Mouse (Mus musculus): ENCODE data around the gene Kif11.

The Kif11 gene

GRCm38 (mm10) chr19:37375755-37376615 is at the start of gene Kif11:
Gene Kif11 (plus strand): TSS chr19:37376403.
- DNase-seq (ENCODE audit: low read depth, low spot score) = peak; percentile 97

DNA sequence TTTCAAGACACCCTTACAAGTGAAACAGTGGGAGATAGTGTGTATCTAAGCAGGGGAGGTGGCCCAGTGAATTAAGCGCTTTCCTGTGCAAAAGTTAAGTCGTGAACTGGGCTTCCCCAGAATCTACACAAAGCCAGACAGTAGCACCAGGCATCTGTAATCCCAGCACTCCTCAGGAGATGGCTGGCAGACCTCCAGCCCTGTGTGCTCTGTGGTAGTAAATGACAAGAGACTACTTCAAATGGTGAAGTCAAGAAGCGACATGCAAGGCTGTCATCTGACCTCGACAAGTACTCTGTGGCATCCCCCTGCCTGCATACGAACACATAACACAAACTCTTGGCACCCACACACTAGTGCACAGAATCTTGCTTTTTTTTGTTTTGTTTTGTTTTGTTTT is 49.0 kb upstream of the Kif11 start:
- no peak for DNase-seq (ENCODE audit: low read depth, low spot score)

GRCm38 (mm10) chr19:37332726-37333125 is 43.5 kb upstream of the Kif11 start:
- DNase-seq (ENCODE audit: low read depth, low spot score) = no peak

DNA sequence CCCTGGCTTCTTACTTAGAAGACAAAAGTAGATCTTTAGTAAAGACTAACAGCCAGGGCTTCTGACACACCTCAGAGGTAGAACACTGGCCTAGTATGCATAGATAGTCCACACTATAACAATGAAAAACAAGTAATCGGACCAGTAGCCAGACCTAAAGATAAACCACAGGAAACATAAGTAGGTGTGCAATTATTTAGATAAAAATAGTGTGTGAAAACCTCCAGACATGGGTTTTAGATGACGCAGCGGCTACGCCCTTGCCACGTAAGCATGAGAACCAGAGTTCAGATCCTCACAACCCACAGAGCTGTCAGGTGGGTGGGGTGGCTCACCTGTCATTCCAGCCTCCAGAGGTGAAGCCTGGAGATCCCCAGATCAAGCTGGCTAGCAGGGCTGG is 42.8 kb upstream of the Kif11 start:
- no peak for DNase-seq (ENCODE audit: low read depth, low spot score)

- no peak for DNase-seq (ENCODE audit: low read depth, low spot score)
Measured at GRCm38 (mm10) chr19:37335392-37335791, 40.8 kb upstream of the Kif11 start.

GRCm38 (mm10) chr19:37337752-37338151 is 38.5 kb upstream of the Kif11 start, which contains the start of gene Ide:
Gene Ide (minus strand): TSS chr19:37337852.
- no peak for DNase-seq (ENCODE audit: low read depth, low spot score)

- DNase-seq (ENCODE audit: low read depth, low spot score) = no peak
Measured at GRCm38 (mm10) chr19:37340495-37340894, 35.7 kb upstream of the Kif11 start.

GRCm38 (mm10) chr19:37340931-37341330 is 35.3 kb upstream of the Kif11 start:
- DNase-seq (ENCODE audit: low read depth, low spot score) = peak; percentile 51

- no peak for DNase-seq (ENCODE audit: low read depth, low spot score)
Measured at GRCm38 (mm10) chr19:37343899-37344298, 32.3 kb upstream of the Kif11 start.

DNA sequence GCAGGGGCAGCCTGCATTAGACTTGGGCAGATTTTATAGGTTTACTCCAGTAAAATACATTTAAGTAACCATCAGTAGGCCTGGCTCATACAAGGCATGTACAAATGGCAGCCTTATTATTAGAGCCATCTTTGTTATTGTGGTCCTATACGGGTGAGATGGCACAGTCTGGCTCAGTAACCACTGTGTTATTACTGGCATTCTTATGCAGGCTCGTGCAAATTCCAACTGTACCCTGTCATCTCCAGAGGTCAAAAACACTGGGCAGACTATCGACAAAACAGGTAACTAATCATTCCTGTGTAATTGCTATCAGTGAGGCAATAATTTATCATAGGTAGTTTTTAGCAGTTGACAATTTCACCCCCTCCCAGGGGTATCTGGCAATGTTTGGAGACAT is 29.9 kb upstream of the Kif11 start:
- DNase-seq (ENCODE audit: low read depth, low spot score) = no peak

GRCm38 (mm10) chr19:37348331-37348730 is 27.9 kb upstream of the Kif11 start:
- no peak for DNase-seq (ENCODE audit: low read depth, low spot score)

DNA sequence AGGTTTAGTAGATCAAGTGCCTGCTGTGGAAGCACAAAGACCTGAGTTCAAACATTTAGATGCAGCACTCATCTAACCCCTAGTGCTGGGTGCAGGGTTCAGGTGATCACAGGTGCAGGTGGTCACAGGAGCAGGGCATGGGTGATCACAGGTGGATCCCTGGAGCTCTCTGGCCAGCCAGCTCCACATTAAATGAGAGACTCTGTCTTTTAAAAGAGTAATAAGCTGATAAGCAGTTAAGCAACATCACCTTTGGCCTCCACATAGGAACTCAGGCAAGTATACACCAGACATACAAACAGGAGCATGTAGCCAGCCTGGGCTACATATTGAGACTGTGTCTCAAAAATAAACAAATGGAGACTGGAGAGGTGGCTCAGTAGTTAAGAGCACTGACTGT is 27.3 kb upstream of the Kif11 start:
- DNase-seq (ENCODE audit: low read depth, low spot score) = no peak

- DNase-seq (ENCODE audit: low read depth, low spot score) = no peak
Measured at GRCm38 (mm10) chr19:37352756-37353155, 23.4 kb upstream of the Kif11 start.

- DNase-seq (ENCODE audit: low read depth, low spot score) = no peak
Measured at GRCm38 (mm10) chr19:37353331-37353730, 22.9 kb upstream of the Kif11 start.

GRCm38 (mm10) chr19:37360044-37360443 is 16.2 kb upstream of the Kif11 start:
- no peak for DNase-seq (ENCODE audit: low read depth, low spot score)

- peak; percentile 85 for DNase-seq (ENCODE audit: low read depth, low spot score)
Measured at GRCm38 (mm10) chr19:37362545-37362944, 13.7 kb upstream of the Kif11 start.

GRCm38 (mm10) chr19:37363128-37363939 is 12.9 kb upstream of the Kif11 start:
- no peak for DNase-seq (ENCODE audit: low read depth, low spot score)

DNA sequence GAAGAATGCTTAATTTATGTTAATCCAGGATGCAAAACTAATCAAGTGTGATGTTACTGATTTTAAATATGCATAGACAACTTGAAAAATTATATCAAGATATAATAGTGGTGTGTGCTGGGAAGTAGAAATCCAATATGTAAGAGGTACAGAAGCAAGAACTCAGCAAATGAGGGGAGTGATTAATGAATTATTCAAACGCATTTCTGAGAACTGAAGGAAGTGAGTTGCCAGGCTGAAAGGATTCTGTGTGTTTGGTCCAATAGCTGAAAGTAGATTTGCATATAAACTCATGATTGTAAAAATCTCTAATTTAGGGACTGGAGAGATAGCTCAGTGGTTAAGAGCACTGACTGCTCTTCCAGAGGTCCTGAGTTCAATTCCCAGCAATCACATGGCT is 7.2 kb upstream of the Kif11 start:
- no peak for DNase-seq (ENCODE audit: low read depth, low spot score)

DNA sequence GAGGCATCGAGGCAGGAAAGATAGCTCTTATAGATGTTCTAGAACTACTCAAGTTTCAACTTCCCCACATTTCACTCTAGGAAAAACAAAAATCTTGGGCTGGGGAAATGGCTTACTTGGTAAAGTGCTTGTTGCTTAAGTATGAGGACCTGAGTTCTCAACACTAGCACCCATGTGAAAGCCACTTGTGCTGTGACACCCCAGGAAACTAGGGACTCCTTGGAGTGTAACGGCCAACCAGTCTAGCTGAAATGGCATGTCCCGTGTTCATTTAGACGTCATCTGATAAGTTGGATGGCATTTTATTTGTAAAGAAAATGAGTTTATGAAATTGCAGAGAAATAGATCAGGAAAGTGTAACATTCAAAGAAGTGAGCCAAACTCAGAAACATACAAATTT is 6.3 kb upstream of the Kif11 start:
- DNase-seq (ENCODE audit: low read depth, low spot score) = no peak

- no peak for DNase-seq (ENCODE audit: low read depth, low spot score)
Measured at GRCm38 (mm10) chr19:37370356-37370755, 5.8 kb upstream of the Kif11 start.

- peak; percentile 50 for DNase-seq (ENCODE audit: low read depth, low spot score)
Measured at GRCm38 (mm10) chr19:37374941-37375754, 1.1 kb upstream of the Kif11 start.

- DNase-seq (ENCODE audit: low read depth, low spot score) = no peak
Measured at GRCm38 (mm10) chr19:37376841-37377240, 638 bp downstream of the Kif11 start.

Data from ZHBTc4 (cell line).